Mouse (Mus musculus) embryonic facial prominence, embryonic 15.5 days (tissue): ENCODE data around the gene Cxcl15. TPM values are rescaled to one million over a fixed set of nuclear protein-coding genes. Genes with fewer than 3 reads are reported as not detected.
"Not testable (repeated sequence)": the region's sequence is repeated elsewhere in the genome, so short reads cannot be mapped to it uniquely, and the experiment has no call there.

Source experiments
- ATAC-seq: fragments of 200-750 bp; cut with Nextera tagmentation; 2 replicates; pipeline ENCODE4 v1.8.0; 2017; ENCODE audit warnings: low read depth, moderate TSS enrichment; ENCODE audit not compliant: insufficient number of reproducible peaks, low FRiP score, low TSS enrichment
- H3K27ac ChIP-seq: fragments of 300-500 bp; sonication (generic); replicated peaks from 2 replicates; pipeline ENCODE4 v1.5.1; 2015; ENCODE audit warnings: mild to moderate bottlenecking, inconsistent platforms
- H3K27me3 ChIP-seq: fragments of 300-500 bp; sonication (generic); 2 replicates; pipeline ENCODE4 v1.6.1; 2015; ENCODE audit warnings: inconsistent platforms
- H3K36me3 ChIP-seq: fragments of 300-500 bp; sonication (generic); 2 replicates; pipeline ENCODE4 v1.6.1; 2015; ENCODE audit warnings: mild to moderate bottlenecking, inconsistent platforms
- H3K4me1 ChIP-seq: fragments of 300-500 bp; sonication (generic); 2 replicates; pipeline ENCODE4 v1.6.1; 2015; ENCODE audit warnings: inconsistent platforms
- H3K4me2 ChIP-seq: fragments of 300-500 bp; sonication (generic); replicated peaks from 2 replicates; pipeline ENCODE4 v1.6.1; 2015; ENCODE audit warnings: mild to moderate bottlenecking, inconsistent platforms
- H3K4me3 ChIP-seq: fragments of 300-500 bp; sonication (generic); replicated peaks from 2 replicates; pipeline ENCODE4 v1.5.1; 2015; ENCODE audit warnings: mild to moderate bottlenecking, inconsistent platforms
- H3K9ac ChIP-seq: fragments of 300-500 bp; sonication (generic); 2 replicates; pipeline ENCODE4 v1.6.1; 2015; ENCODE audit warnings: inconsistent platforms
- H3K9me3 ChIP-seq: fragments of 300-500 bp; sonication (generic); replicated peaks from 2 replicates; pipeline ENCODE4 v1.6.1; 2016; ENCODE audit warnings: inconsistent platforms
- WGBS: fragments of 180-500 bp; shearing (Covaris S2); methylation state at CpG from one replicate; pipeline ENCODE4 v1.1.7; 2015; 5-methylcytosine and 5-hydroxymethylcytosine counted together
- polyA plus RNA-seq: library from polyadenylated mRNA; unstranded; fragments of >200 nt; fragmentation: Nextera tagmentation; extraction: Ambion mirVana; gene quantifications from 2 replicates; pipeline ENCODE4 v1.2.1, GENCODE M21; 2015

Cxcl15 gene
- polyA plus RNA-seq, 1 experiment from 2014 or later, result 0.29 TPM

- Histone ChIP-seq H3K9ac (no peak overlapping the region), H3K36me3 (no peaks in the 10 kb centered on the region), H3K4me2 (no peak overlapping the region), H3K4me1 (no peaks in the 10 kb centered on the region), H3K9me3 (no peaks in the 10 kb centered on the region), H3K27me3 (peaks cover 4% of the 10 kb centered on the region; the same call in 1 of the 2 replicates), H3K4me3 (no peak overlapping the region), H3K27ac (no peak overlapping the region)
- 60% methylated on average over 3 of the region's 3 CpGs for WGBS
- no peak for ATAC-seq
These were observed 23.0 kb upstream of the Cxcl15 start for GRCm38 (mm10) chr5:90771369-90771768.

- WGBS, result 81% methylated on average over 16 of the region's 16 CpGs
- H3K4me2 ChIP-seq, result no peak within 1 kb of the TSS
- peaks cover 4% of the 10 kb centered on the region; the same call in 1 of the 2 replicates for H3K27me3 ChIP-seq
- H3K4me1 ChIP-seq, result no peaks in the 10 kb centered on the region
- H3K36me3 ChIP-seq, result no peaks in the 10 kb centered on the region
- no peak within 1 kb of the TSS for H3K9ac ChIP-seq
- no peak within 1 kb of the TSS for H3K4me3 ChIP-seq
- H3K27ac ChIP-seq, result no peak within 1 kb of the TSS
- H3K9me3 ChIP-seq, result no peaks in the 10 kb centered on the region
- no peak for ATAC-seq
These were observed 22.3 kb upstream of the Cxcl15 start, which contains the start of gene Pf4 for GRCm38 (mm10) chr5:90771880-90772653. Pf4 (plus strand) TSS chr5:90772435.

DNA sequence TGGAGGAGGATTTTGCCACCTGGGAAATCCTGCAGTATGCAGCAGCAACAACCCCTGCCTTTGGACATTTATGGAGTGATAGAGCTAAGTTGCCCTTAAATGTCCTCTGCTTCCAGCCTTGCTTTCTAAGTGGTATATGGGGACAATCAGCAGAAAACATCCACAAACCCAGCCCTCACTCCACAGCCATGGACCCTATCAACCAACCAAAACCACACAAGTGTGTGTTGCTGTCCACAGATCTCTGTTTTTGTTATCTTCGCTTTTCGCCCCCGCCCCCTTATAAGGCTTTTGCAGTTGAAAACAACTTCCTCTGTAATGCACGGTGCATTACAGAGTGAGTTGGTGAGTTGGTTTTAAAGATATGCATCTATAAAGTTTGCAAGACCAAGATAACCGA is 18.8 kb upstream of the Cxcl15 start:
- no peaks in the 10 kb centered on the region for H3K27me3 ChIP-seq
- no peak overlapping the region for H3K27ac ChIP-seq
- no peak overlapping the region for H3K4me3 ChIP-seq
- H3K4me1 ChIP-seq, result no peaks in the 10 kb centered on the region
- no peaks in the 10 kb centered on the region for H3K9me3 ChIP-seq
- no peak overlapping the region for H3K4me2 ChIP-seq
- WGBS, result 84% methylated on average over 5 of the region's 5 CpGs
- no peak overlapping the region for H3K9ac ChIP-seq
- no peaks in the 10 kb centered on the region for H3K36me3 ChIP-seq
- ATAC-seq, result no peak

DNA sequence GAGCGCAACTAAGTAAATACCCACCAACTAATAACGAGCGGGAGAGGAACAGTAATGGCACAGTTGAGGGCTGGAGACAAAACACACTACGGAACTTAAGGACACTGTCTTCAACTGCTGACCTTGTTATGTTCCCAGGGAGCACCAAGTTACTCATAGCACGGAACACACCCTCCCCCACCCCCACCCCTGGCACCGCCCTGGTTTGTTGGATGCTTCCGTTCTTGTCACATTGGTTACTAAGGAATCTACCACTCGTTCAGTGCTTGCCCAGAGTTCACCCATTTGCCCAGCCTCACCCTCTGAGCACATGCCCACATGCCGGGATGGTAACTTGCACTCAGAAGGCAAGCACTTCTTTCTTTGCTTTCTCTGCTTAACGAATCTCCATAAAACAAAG is 16.7 kb upstream of the Cxcl15 start:
- H3K9ac ChIP-seq, result no peak overlapping the region
- H3K27ac ChIP-seq, result no peak overlapping the region
- H3K4me2 ChIP-seq, result no peak overlapping the region
- H3K27me3 ChIP-seq, result no peaks in the 10 kb centered on the region
- no peaks in the 10 kb centered on the region for H3K9me3 ChIP-seq
- H3K4me3 ChIP-seq, result no peak overlapping the region
- WGBS, result 81% methylated on average over 10 of the region's 10 CpGs
- ATAC-seq, result no peak
- no peaks in the 10 kb centered on the region for H3K4me1 ChIP-seq
- H3K36me3 ChIP-seq, result no peaks in the 10 kb centered on the region

- Histone ChIP-seq H3K4me2 (no peak overlapping the region), H3K4me3 (no peak overlapping the region), H3K36me3 (no peaks in the 10 kb centered on the region), H3K9ac (no peak overlapping the region), H3K9me3 (no peaks in the 10 kb centered on the region), H3K4me1 (no peaks in the 10 kb centered on the region), H3K27me3 (no peaks in the 10 kb centered on the region), H3K27ac (no peak overlapping the region)
- WGBS, result 72% methylated on average over 6 of the region's 6 CpGs
- ATAC-seq, result no peak
These were observed 15.5 kb upstream of the Cxcl15 start for GRCm38 (mm10) chr5:90778856-90779255.

- Histone ChIP-seq H3K9me3 (no peaks in the 10 kb centered on the region), H3K27me3 (peaks cover 9% of the 10 kb centered on the region), H3K4me2 (no peak overlapping the region), H3K9ac (no peak overlapping the region), H3K4me1 (peaks cover 8% of the 10 kb centered on the region), H3K4me3 (no peak overlapping the region), H3K27ac (no peak overlapping the region), H3K36me3 (no peaks in the 10 kb centered on the region)
- 78% methylated on average over 3 of the region's 3 CpGs for WGBS
- no peak for ATAC-seq
These were observed 10.6 kb upstream of the Cxcl15 start for GRCm38 (mm10) chr5:90783697-90784096.

- peaks cover 9% of the 10 kb centered on the region for H3K27me3 ChIP-seq
- peaks cover 8% of the 10 kb centered on the region for H3K4me1 ChIP-seq
- H3K9ac ChIP-seq, result no peak within 1 kb of the TSS
- no peak within 1 kb of the TSS for H3K27ac ChIP-seq
- H3K36me3 ChIP-seq, result no peaks in the 10 kb centered on the region
- peak; percentile 63; the same call in 1 of the 2 replicates for ATAC-seq
- H3K4me3 ChIP-seq, result peak within 1 kb of the TSS; percentile 29
- WGBS, result 18% methylated on average over 26 of the region's 26 CpGs
- H3K9me3 ChIP-seq, result no peaks in the 10 kb centered on the region
- H3K4me2 ChIP-seq, result peak within 1 kb of the TSS; percentile 61
These were observed 8.4 kb upstream of the Cxcl15 start, which contains the start of gene Cxcl3 for GRCm38 (mm10) chr5:90785659-90786588. Cxcl3 (plus strand) TSS chr5:90786103.

DNA sequence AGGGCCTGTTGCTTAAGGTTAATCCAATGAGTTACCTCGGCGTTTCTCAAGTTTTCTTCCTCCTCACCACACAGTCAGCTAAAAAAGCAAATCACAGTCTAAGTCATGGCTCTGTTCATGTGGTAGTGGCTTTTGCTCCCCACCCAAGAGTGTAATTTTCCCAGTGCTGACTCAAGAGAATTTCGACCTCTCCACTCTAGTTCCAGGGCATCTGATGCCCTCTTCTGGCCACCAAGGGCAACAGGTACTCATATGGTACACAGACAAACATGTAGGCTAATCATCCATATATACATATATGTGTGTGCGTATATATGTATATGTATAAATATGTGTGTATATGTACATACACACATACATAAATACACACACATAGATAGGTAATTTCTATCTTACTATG is 6.2 kb upstream of the Cxcl15 start:
- peaks cover 8% of the 10 kb centered on the region for H3K4me1 ChIP-seq
- no peak overlapping the region for H3K27ac ChIP-seq
- no peak overlapping the region for H3K4me3 ChIP-seq
- H3K36me3 ChIP-seq, result no peaks in the 10 kb centered on the region
- 72% methylated on average over 4 of the region's 4 CpGs for WGBS
- no peak for ATAC-seq
- H3K9me3 ChIP-seq, result no peaks in the 10 kb centered on the region
- peaks cover 9% of the 10 kb centered on the region for H3K27me3 ChIP-seq
- no peak overlapping the region for H3K4me2 ChIP-seq
- no peak overlapping the region for H3K9ac ChIP-seq

DNA sequence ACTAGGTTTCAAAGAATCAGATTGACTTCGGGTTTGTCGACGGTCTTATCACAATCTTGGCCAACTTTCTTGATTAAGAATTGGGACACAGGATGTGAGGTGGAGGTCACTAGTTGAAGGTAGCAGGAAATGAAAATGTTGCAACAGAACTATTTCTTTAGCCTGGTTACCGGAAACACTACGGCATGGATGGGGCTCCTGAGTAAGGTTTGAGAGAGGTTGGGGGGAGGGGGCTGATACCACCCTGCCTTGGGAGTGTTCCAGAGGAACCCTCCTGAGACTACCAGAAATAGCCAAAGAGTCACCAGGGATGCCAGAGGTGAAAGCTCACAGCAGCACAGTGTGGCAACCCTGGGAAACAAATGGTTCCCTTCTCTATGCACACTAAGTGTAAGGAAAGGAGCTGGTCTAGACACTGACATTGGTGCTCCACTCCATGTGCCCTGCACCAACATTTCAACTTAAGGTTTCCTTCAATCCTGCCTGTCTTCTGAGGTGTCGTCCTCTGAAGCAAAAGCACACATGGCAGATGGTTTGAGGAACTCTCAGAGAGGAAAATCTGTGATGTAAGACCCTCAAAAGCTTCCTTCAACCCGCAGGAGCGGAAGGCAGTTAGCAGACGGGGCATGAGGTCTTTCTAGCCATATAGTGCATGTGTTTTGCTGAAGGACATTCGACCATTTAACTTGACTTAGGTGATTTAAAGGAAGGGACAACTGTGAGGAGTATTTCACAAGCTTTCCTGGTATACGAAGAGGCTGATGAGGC is 4.8 kb upstream of the Cxcl15 start:
- no peak for ATAC-seq
- H3K9ac ChIP-seq, result no peak overlapping the region
- WGBS, result 79% methylated on average over 11 of the region's 11 CpGs
- no peak overlapping the region for H3K4me3 ChIP-seq
- peaks cover 8% of the 10 kb centered on the region for H3K4me1 ChIP-seq
- H3K27ac ChIP-seq, result no peak overlapping the region
- H3K36me3 ChIP-seq, result no peaks in the 10 kb centered on the region
- H3K4me2 ChIP-seq, result no peak overlapping the region
- H3K27me3 ChIP-seq, result peaks cover 9% of the 10 kb centered on the region
- H3K9me3 ChIP-seq, result no peaks in the 10 kb centered on the region

DNA sequence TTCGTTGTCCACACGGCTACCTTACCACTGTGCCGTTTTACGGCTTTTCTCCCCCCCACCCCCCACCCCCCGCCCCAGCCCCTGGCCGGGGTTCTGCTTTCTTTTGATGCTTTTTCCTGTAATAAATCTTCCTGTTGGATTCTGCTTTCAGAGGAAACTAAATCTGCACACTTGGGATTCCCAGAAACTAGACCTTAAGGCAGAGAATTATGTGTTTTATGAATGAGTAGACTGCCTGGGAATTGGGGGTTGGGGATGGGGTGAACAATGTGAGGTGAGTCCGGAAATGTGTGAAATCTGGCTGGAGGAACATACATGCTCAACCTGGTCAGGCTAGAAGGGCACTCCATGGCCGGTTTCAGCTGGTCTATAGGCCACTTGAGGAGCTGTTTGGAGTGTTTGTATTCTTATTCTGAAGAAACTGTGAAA is 4.2 kb upstream of the Cxcl15 start:
- Histone ChIP-seq H3K9ac (no peak overlapping the region), H3K36me3 (no peaks in the 10 kb centered on the region), H3K4me2 (no peak overlapping the region), H3K9me3 (no peaks in the 10 kb centered on the region), H3K27ac (no peak overlapping the region), H3K4me3 (no peak overlapping the region), H3K27me3 (peaks cover 9% of the 10 kb centered on the region), H3K4me1 (peaks cover 8% of the 10 kb centered on the region)
- WGBS, result 61% methylated on average over 8 of the region's 8 CpGs
- ATAC-seq, result no peak

DNA sequence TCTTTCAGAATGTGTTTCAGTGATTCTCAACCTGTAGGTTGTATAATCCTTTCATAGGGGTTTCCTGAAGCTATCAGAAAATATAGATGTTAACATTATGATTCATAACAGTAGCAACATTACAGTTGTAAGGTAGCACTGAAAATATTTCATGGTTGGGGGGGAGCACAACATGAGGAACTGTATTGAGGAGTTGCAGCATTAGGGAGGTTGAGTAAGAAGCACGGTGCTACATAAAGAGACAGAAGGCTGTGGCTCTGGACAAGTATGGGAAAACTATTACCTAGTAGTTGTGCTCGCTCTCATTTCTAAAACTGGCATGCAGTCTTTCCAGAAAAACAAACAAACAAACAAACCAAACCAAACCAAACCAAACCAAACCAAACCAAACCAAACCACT is 1.1 kb downstream of the Cxcl15 start:
- not testable (repeated sequence) for H3K27ac ChIP-seq, H3K4me3 ChIP-seq, H3K27me3 ChIP-seq, H3K36me3 ChIP-seq, H3K4me2 ChIP-seq, H3K9me3 ChIP-seq, H3K4me1 ChIP-seq, H3K9ac ChIP-seq, ATAC-seq
- 95% methylated on average over 2 of the region's 2 CpGs for WGBS
